Comparison of ENCODE assay signal across 8 mouse cellular contexts in the genomic region with DNA sequence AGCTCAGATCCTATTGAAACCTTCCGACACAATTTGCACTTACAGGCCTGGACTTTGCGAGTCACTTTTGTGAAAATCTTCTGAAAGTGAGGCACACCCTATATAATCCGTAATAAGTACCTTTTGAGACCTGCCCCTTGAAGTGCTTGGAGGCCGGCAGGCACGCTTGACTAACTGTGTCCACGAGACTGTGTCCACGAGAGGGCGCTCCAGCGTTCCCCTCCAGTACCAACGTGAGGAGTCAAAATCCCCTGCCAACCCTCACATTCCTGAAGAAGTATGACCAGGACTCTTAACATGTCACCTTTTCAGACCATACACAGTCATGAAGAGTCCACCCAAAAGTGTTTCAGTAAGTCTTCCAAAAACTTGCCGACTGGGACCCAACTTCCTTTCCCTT. TPM values are rescaled to one million over a fixed set of nuclear protein-coding genes. Genes with fewer than 3 reads are reported as not detected.
DNase-seq lines count a peak whose midpoint lies in the region; ATAC-seq and TF ChIP-seq lines count a peak whose summit lies in the region.

No protein-coding gene starts in this region.

- intact Hi-C loops in heart, postnatal 25 days (cut with DNase I), result loop anchor here (2.0 kb wide), 1 partner anchor 40 kb away; no protein-coding TSS in a partner anchor

- no peak overlapping the region for H3K4me3 ChIP-seq in forebrain, embryonic 16.5 days (replicated peaks; ENCODE audit: low read length)
- H3K4me3 ChIP-seq in lung, adult 2 months (replicated peaks; ENCODE audit: extremely low read depth, low read depth, low read length), result no peak overlapping the region

- DNase-seq in ES-CJ7 (ENCODE audit: low read depth, low spot score), result peak; percentile 94
- peak; percentile 88 for DNase-seq in cerebellum, adult 11-12 months
- DNase-seq in heart, postnatal 25 days (ENCODE audit: low spot score), result peak; percentile 31
- DNase-seq in kidney, postnatal 4 days, result peak; percentile 95 to 96
- DNase-seq in lung, adult 2 months, result peak; percentile 84
- DNase-seq in ovary, adult 18-20 months (ENCODE audit: low spot score), result peak; percentile 59
- peak; percentile 31 to 72 for DNase-seq in thymus, postnatal 10 days (ENCODE audit: low spot score in 2 of 2)

- TF ChIP-seq CTCF in lung, adult 2 months (IDR thresholded peaks at IDR 0.05; ENCODE audit: insufficient read depth, low read length), result peak; percentile 91

- no peaks in the 10 kb centered on the region for H3K36me3 ChIP-seq in forebrain, embryonic 16.5 days (ENCODE audit: control insufficient read depth, insufficient read depth)

- no peaks in the 10 kb centered on the region for H3K27me3 ChIP-seq in forebrain, embryonic 16.5 days (replicated peaks; ENCODE audit: control insufficient read depth, insufficient read depth, low read length)

- H3K4me2 ChIP-seq in forebrain, embryonic 16.5 days (ENCODE audit: low read length), result peak overlapping the region; percentile 84

- no peaks in the 10 kb centered on the region for H3K9me3 ChIP-seq in forebrain, embryonic 16.5 days (ENCODE audit: control insufficient read depth, low read length)

- no peak overlapping the region for H3K27ac ChIP-seq in forebrain, embryonic 16.5 days (ENCODE audit: low read length)

- TF ChIP-seq POLR2A in lung, adult 2 months (IDR thresholded peaks at IDR 0.05; ENCODE audit: borderline replicate concordance, extremely low read depth, low read depth, low read length), result no peak

- H3K4me1 ChIP-seq in forebrain, embryonic 16.5 days (replicated peaks; ENCODE audit: control insufficient read depth, insufficient read depth, low read length), result peaks cover 35% of the 10 kb centered on the region
- peaks cover 4% of the 10 kb centered on the region; the same call in 1 of the 2 replicates for H3K4me1 ChIP-seq in lung, adult 2 months (ENCODE audit: control insufficient read depth, insufficient read depth, low read length)

- H3K9ac ChIP-seq in forebrain, embryonic 16.5 days (replicated peaks; ENCODE audit: low read depth, low read length), result no peak overlapping the region

- ATAC-seq in forebrain, embryonic 16.5 days, result no peak

- WGBS in forebrain, embryonic 16.5 days, result 0% methylated on average over 11 of the region's 11 CpGs
- WGBS in lung, adult 2 months, result under 1% methylated on average over 11 of the region's 11 CpGs

RNA-seq across cellular contexts. Expression of a gene that starts 1.6 kb away (rescaled TPM):
- 33.1 and 44.3 TPM in 2 replicates for polyA plus RNA-seq in forebrain, embryonic 16.5 days (2015; fragmentation: Nextera tagmentation; extraction: Ambion mirVana)
- total RNA-seq in heart, postnatal 25 days (2021), result 1 to 10 TPM; 4.2 to 6.0 TPM
- polyA plus RNA-seq in lung, adult 2 months (2012; rRNA removed), result 30.6 and 32.1 TPM in 2 replicates

Comparison
In these comparisons a context has a peak if more than half of its experiments do, and no peak if none do; other contexts are left out.
1. DNase-seq: peak in every context shown above with its lines; median percentile 96 in kidney, postnatal 4 days; 94 in ES-CJ7; 88 in cerebellum, adult 11-12 months; 84 in lung, adult 2 months; 59 in ovary, adult 18-20 months; 52 in thymus, postnatal 10 days; 31 in heart, postnatal 25 days.